Mouse (Mus musculus): ENCODE results near the gene Apol9b. TPM values are rescaled to one million over a fixed set of nuclear protein-coding genes. Genes with fewer than 3 reads are reported as not detected.

The Apol9b gene
- total and polyA plus RNA-seq, 3 experiments = not detected

GRCm38 (mm10) chr15:77760037-77760436, 31.2 kb downstream of the Apol9b start:
- H3K4me3 ChIP-seq (ENCODE audit: control insufficient read depth in 1 of 2, insufficient read depth in 1 of 2, low read depth in 2 of 2, low read length in 2 of 2) = no peak overlapping the region
- H3K36me3 ChIP-seq (ENCODE audit: control insufficient read depth in 1 of 2, insufficient read depth in 2 of 2, low read length in 2 of 2) = no peaks in the 10 kb centered on the region; a peak in 1 of 4 replicates
- TF ChIP-seq CHD2 (IDR thresholded peaks at IDR 0.05; ENCODE audit: low read length) (no peak), MAX (IDR thresholded peaks at IDR 0.05; ENCODE audit: low read length) (no peak), ETS1 (IDR thresholded peaks at IDR 0.05; ENCODE audit: low read depth, low read length) (no peak), JUND (IDR thresholded peaks at IDR 0.05; ENCODE audit: low read depth, low read length) (no peak)
- no peak for DNase-seq (ENCODE audit: low read depth, low spot score)
- H3K9ac ChIP-seq (ENCODE audit: control insufficient read depth, low read depth, low read length, poor library complexity, severe bottlenecking) = no peak overlapping the region
- no peaks in the 10 kb centered on the region for H3K27me3 ChIP-seq (ENCODE audit: control insufficient read depth in 1 of 2, insufficient read depth in 2 of 2, low read length in 2 of 2)
- no peak overlapping the region for H3K27ac ChIP-seq (ENCODE audit: control insufficient read depth, low read depth, low read length)
- no peaks in the 10 kb centered on the region for H3K9me3 ChIP-seq (replicated peaks; ENCODE audit: insufficient read depth, low read length)
- peaks cover 0 to 3% of the 10 kb centered on the region in 2 experiments; a peak in 1 of 4 replicates for H3K4me1 ChIP-seq (ENCODE audit: control insufficient read depth in 1 of 2, insufficient read depth in 2 of 2, low read length in 2 of 2)
- H3K79me2 ChIP-seq (ENCODE audit: control insufficient read depth, insufficient read depth, low read length, poor library complexity) = no peaks in the 10 kb centered on the region

GRCm38 (mm10) chr15:77761083-77761482, 32.2 kb downstream of the Apol9b start:
- Histone ChIP-seq H3K9ac (ENCODE audit: control insufficient read depth, low read depth, low read length, poor library complexity, severe bottlenecking) (no peak overlapping the region), H3K27ac (ENCODE audit: control insufficient read depth, low read depth, low read length) (no peak overlapping the region), H3K79me2 (ENCODE audit: control insufficient read depth, insufficient read depth, low read length, poor library complexity) (no peaks in the 10 kb centered on the region), H3K9me3 (replicated peaks; ENCODE audit: insufficient read depth, low read length) (no peaks in the 10 kb centered on the region), H3K4me3 (ENCODE audit: control insufficient read depth in 1 of 2, insufficient read depth in 1 of 2, low read depth in 2 of 2, low read length in 2 of 2) (no peak overlapping the region), H3K4me1 (ENCODE audit: control insufficient read depth in 1 of 2, insufficient read depth in 2 of 2, low read length in 2 of 2) (peaks cover 0 to 3% of the 10 kb centered on the region in 2 experiments; a peak in 1 of 4 replicates), H3K36me3 (ENCODE audit: control insufficient read depth in 1 of 2, insufficient read depth in 2 of 2, low read length in 2 of 2) (peaks cover 0 to under 1% of the 10 kb centered on the region in 2 experiments; a peak in 1 of 4 replicates), H3K27me3 (ENCODE audit: control insufficient read depth in 1 of 2, insufficient read depth in 2 of 2, low read length in 2 of 2) (no peaks in the 10 kb centered on the region)
- TF ChIP-seq TAL1 (IDR thresholded peaks at IDR 0.05; ENCODE audit: low read length) (no peak), MAFK (IDR thresholded peaks at IDR 0.05; ENCODE audit: borderline replicate concordance, low read depth, low read length) (no peak), MAZ (IDR thresholded peaks at IDR 0.05; ENCODE audit: low read depth, low read length) (no peak), BHLHE40 (IDR thresholded peaks at IDR 0.05; ENCODE audit: borderline replicate concordance, low read depth, low read length) (no peak), GABPA (IDR thresholded peaks at IDR 0.05; ENCODE audit: low read depth, low read length) (no peak), USF1 (IDR thresholded peaks at IDR 0.05; ENCODE audit: low read depth, low read length) (no peak), ETS1 (IDR thresholded peaks at IDR 0.05; ENCODE audit: low read depth, low read length) (no peak), ELF1 (IDR thresholded peaks at IDR 0.05; ENCODE audit: low read depth, low read length) (no peak), CHD1 (IDR thresholded peaks at IDR 0.05; ENCODE audit: low read depth, low read length) (no peak), JUND (IDR thresholded peaks at IDR 0.05; ENCODE audit: low read depth, low read length) (no peak), ZKSCAN1 (IDR thresholded peaks at IDR 0.05; ENCODE audit: low read depth, low read length) (no peak), ZMIZ1 (IDR thresholded peaks at IDR 0.05; ENCODE audit: low read depth, low read length) (no peak), NRF1 (IDR thresholded peaks at IDR 0.05; ENCODE audit: insufficient read depth, low read depth, low read length, poor library complexity, severe bottlenecking) (no peak), USF2 (IDR thresholded peaks at IDR 0.05; ENCODE audit: borderline replicate concordance in 1 of 2, insufficient read depth in 1 of 2, low read depth in 1 of 2, low read length in 2 of 2) (no peak), GATA1 (IDR thresholded peaks at IDR 0.05; ENCODE audit: low read depth, low read length) (no peak), CTCF (IDR thresholded peaks at IDR 0.05 in 2 of 3, conservative IDR thresholded peaks at IDR 0.05 in 1 of 3; ENCODE audit: control insufficient read depth in 1 of 3, insufficient read depth in 1 of 3, low read depth in 2 of 3, low read length in 3 of 3, poor library complexity in 1 of 3, severe bottlenecking in 1 of 3) (no peak), RAD21 (IDR thresholded peaks at IDR 0.05; ENCODE audit: low read depth, low read length) (no peak), UBTF (IDR thresholded peaks at IDR 0.05; ENCODE audit: borderline replicate concordance, insufficient read depth, low read depth, low read length) (no peak)
- no peak for DNase-seq (ENCODE audit: low read depth, low spot score)

All from MEL (cell line).